Mouse (Mus musculus) heart, postnatal 0 days (tissue): ENCODE measurements at regions not wholly inside any gene's neighbourhood (a gene's known extent, or its start where the extent isn't known, plus 50 kb on each side); places are given as distances from the start of the nearest gene placed in this dataset.
"Not testable (repeated sequence)": the region's sequence is repeated elsewhere in the genome, so short reads cannot be mapped to it uniquely, and the experiment has no call there.

Experiments
- ATAC-seq: fragments of 200-750 bp; cut with Nextera tagmentation; 2 replicates; pipeline ENCODE4 v1.8.0; 2017; ENCODE audit warnings: low read depth, moderate number of reproducible peaks, moderate library complexity; ENCODE audit not compliant: insufficient read depth
- DNase-seq: peaks from one replicate; pipeline ENCODE4 v3.0.0-alpha.2; 2016; ENCODE audit warnings: low spot score
- H3K27ac ChIP-seq: fragments of 300-500 bp; sonication (generic); 2 replicates; pipeline ENCODE4 v1.5.1; 2014; ENCODE audit warnings: low read depth, mild to moderate bottlenecking
- H3K27me3 ChIP-seq: fragments of 300-500 bp; sonication (generic); 2 replicates; pipeline ENCODE4 v1.6.1; 2014; ENCODE audit warnings: low read length, mixed read lengths; ENCODE audit not compliant: control insufficient read depth, insufficient read depth
- H3K36me3 ChIP-seq: fragments of 300-500 bp; sonication (generic); replicated peaks from 2 replicates; pipeline ENCODE4 v1.6.1; 2014; ENCODE audit warnings: low read length, mixed read lengths; ENCODE audit not compliant: control insufficient read depth, insufficient read depth
- H3K4me1 ChIP-seq: fragments of 300-500 bp; sonication (generic); 2 replicates; pipeline ENCODE4 v1.6.1; 2014; ENCODE audit warnings: antibody characterized with exemption; ENCODE audit not compliant: control insufficient read depth, insufficient read depth
- H3K4me2 ChIP-seq: fragments of 300-500 bp; sonication (generic); 2 replicates; pipeline ENCODE4 v1.6.1; 2014; ENCODE audit warnings: low read depth, mild to moderate bottlenecking, low read length, moderate library complexity
- H3K4me3 ChIP-seq: fragments of 300-500 bp; sonication (generic); 2 replicates; pipeline ENCODE4 v1.5.1; 2014; ENCODE audit warnings: low read depth, low read length
- H3K9ac ChIP-seq: fragments of 300-500 bp; sonication (generic); replicated peaks from 2 replicates; pipeline ENCODE4 v1.6.1; 2014; ENCODE audit warnings: low read depth, low read length, mixed read lengths
- H3K9me3 ChIP-seq: fragments of 300-500 bp; sonication (generic); replicated peaks from 2 replicates; pipeline ENCODE4 v1.6.1; 2016; ENCODE audit warnings: low read length; ENCODE audit not compliant: control insufficient read depth
- CTCF ChIP-seq: IDR thresholded peaks from 2 replicates; pipeline ENCODE4 v1.5.1; 2016; ENCODE audit warnings: antibody characterized with exemption, control low read depth, low read depth
- EP300 ChIP-seq: IDR thresholded peaks from 2 replicates; pipeline ENCODE4 v1.6.1; 2016; ENCODE audit warnings: antibody characterized with exemption, low read depth
- WGBS: fragments of 180-500 bp; shearing (Covaris S2); extraction: QIAGEN DNeasy Blood & Tissue Kit; methylation state at CpG from one replicate; pipeline ENCODE4 v1.1.7; 2014; 5-methylcytosine and 5-hydroxymethylcytosine counted together

GRCm38 (mm10) chr17:10150403-10150689, 169.3 kb downstream of the Qk start:
- not testable (repeated sequence) for ATAC-seq, H3K27me3 ChIP-seq, H3K36me3 ChIP-seq, H3K4me3 ChIP-seq, DNase-seq, H3K9me3 ChIP-seq, H3K27ac ChIP-seq, H3K9ac ChIP-seq, H3K4me2 ChIP-seq
- peaks cover 22% of the 10 kb centered on the region for H3K4me1 ChIP-seq
- WGBS: 75% methylated on average over 2 of the region's 2 CpGs

GRCm38 (mm10) chr17:10149682-10150402, 169.8 kb downstream of the Qk start:
- Histone ChIP-seq H3K9ac (no peak overlapping the region), H3K27me3 (no peaks in the 10 kb centered on the region), H3K4me1 (peaks cover 22% of the 10 kb centered on the region), H3K4me2 (no peak overlapping the region), H3K9me3 (no peaks in the 10 kb centered on the region), H3K27ac (no peak overlapping the region), H3K36me3 (no peaks in the 10 kb centered on the region), H3K4me3 (no peak overlapping the region)
- 74% methylated on average over 8 of the region's 8 CpGs for WGBS
- TF ChIP-seq CTCF (no peak), EP300 (no peak)
- ATAC-seq (no peak), DNase-seq (no peak)

- no peaks in the 10 kb centered on the region for H3K9me3 ChIP-seq
- TF ChIP-seq CTCF (no peak), EP300 (no peak)
- H3K27ac ChIP-seq: peak overlapping the region; percentile 48; the same call in 1 of the 2 replicates
- DNase-seq (peak; percentile 15), ATAC-seq (peak; percentile 50; the same call in 1 of the 2 replicates)
- 33% methylated on average over 8 of the region's 8 CpGs for WGBS
- H3K4me1 ChIP-seq: peaks cover 11% of the 10 kb centered on the region
- no peaks in the 10 kb centered on the region for H3K36me3 ChIP-seq
- H3K4me2 ChIP-seq: no peak overlapping the region
- H3K4me3 ChIP-seq: no peak overlapping the region
- no peak overlapping the region for H3K9ac ChIP-seq
- H3K27me3 ChIP-seq: no peaks in the 10 kb centered on the region
Measured at GRCm38 (mm10) chr17:10147106-10147505, 172.5 kb downstream of the Qk start.

- H3K9me3 ChIP-seq: no peaks in the 10 kb centered on the region
- DNase-seq (no peak), ATAC-seq (peak; percentile 57; the same call in 1 of the 2 replicates)
- H3K4me1 ChIP-seq: peaks cover 11% of the 10 kb centered on the region
- 0 out of 2 replicates have a peak overlapping the region, but pooled peaks have one; percentile 11 for H3K27ac ChIP-seq
- no peaks in the 10 kb centered on the region for H3K27me3 ChIP-seq
- H3K36me3 ChIP-seq: no peaks in the 10 kb centered on the region
- H3K4me3 ChIP-seq: no peak overlapping the region
- H3K4me2 ChIP-seq: no peak overlapping the region
- no peak overlapping the region for H3K9ac ChIP-seq
- no peak for TF ChIP-seq EP300
- TF ChIP-seq CTCF: no peak
- WGBS: 28% methylated on average over 3 of the region's 3 CpGs
Measured at GRCm38 (mm10) chr17:10146576-10146975, 173.1 kb downstream of the Qk start.

- no peak for DNase-seq
- Histone ChIP-seq H3K4me1 (no peaks in the 10 kb centered on the region), H3K4me3 (no peak overlapping the region), H3K9ac (no peak overlapping the region), H3K36me3 (no peaks in the 10 kb centered on the region), H3K9me3 (no peaks in the 10 kb centered on the region), H3K27me3 (no peaks in the 10 kb centered on the region), H3K27ac (no peak overlapping the region), H3K4me2 (no peak overlapping the region)
- ATAC-seq: no peak
- TF ChIP-seq EP300: no peak
- TF ChIP-seq CTCF: no peak
- WGBS: 19% methylated on average over 3 of the region's 3 CpGs
Measured at GRCm38 (mm10) chr17:10138847-10139246, 180.8 kb downstream of the Qk start.

- no peak overlapping the region for H3K9ac ChIP-seq
- no peak for DNase-seq
- no peak for TF ChIP-seq CTCF
- TF ChIP-seq EP300: no peak
- 56% methylated on average over 4 of the region's 4 CpGs for WGBS
- H3K9me3 ChIP-seq: no peaks in the 10 kb centered on the region
- H3K4me2 ChIP-seq: no peak overlapping the region
- H3K27me3 ChIP-seq: no peaks in the 10 kb centered on the region
- no peak overlapping the region for H3K27ac ChIP-seq
- H3K36me3 ChIP-seq: no peaks in the 10 kb centered on the region
- no peaks in the 10 kb centered on the region for H3K4me1 ChIP-seq
- no peak overlapping the region for H3K4me3 ChIP-seq
- ATAC-seq: no peak
Measured at GRCm38 (mm10) chr17:10138374-10138773, 181.3 kb downstream of the Qk start.
